Mouse (Mus musculus): ENCODE measurements around the gene Ikbkg. TPM values are rescaled to one million over a fixed set of nuclear protein-coding genes. Genes with fewer than 3 reads are reported as not detected.
"Not testable (repeated sequence)": the region's sequence is repeated elsewhere in the genome, so short reads cannot be mapped to it uniquely, and the experiment has no call there.

Gene Ikbkg
- 10 to 100 TPM; 56.8 to 63.6 TPM for total RNA-seq (2021)
- long read RNA-seq, experiment 1, full-length matches to known transcripts = 22 of 35 reads
- long read RNA-seq, experiment 1, partial matches to known transcripts = 2 of 35 reads
- long read RNA-seq, experiment 1, other reads (novel, unspliced or antisense) = 11 of 35 reads
- long read RNA-seq, experiment 2, full-length matches to known transcripts = 35 of 51 reads
- long read RNA-seq, experiment 2, partial matches to known transcripts = 2 of 51 reads
- long read RNA-seq, experiment 2, other reads (novel, unspliced or antisense) = 14 of 51 reads

DNA sequence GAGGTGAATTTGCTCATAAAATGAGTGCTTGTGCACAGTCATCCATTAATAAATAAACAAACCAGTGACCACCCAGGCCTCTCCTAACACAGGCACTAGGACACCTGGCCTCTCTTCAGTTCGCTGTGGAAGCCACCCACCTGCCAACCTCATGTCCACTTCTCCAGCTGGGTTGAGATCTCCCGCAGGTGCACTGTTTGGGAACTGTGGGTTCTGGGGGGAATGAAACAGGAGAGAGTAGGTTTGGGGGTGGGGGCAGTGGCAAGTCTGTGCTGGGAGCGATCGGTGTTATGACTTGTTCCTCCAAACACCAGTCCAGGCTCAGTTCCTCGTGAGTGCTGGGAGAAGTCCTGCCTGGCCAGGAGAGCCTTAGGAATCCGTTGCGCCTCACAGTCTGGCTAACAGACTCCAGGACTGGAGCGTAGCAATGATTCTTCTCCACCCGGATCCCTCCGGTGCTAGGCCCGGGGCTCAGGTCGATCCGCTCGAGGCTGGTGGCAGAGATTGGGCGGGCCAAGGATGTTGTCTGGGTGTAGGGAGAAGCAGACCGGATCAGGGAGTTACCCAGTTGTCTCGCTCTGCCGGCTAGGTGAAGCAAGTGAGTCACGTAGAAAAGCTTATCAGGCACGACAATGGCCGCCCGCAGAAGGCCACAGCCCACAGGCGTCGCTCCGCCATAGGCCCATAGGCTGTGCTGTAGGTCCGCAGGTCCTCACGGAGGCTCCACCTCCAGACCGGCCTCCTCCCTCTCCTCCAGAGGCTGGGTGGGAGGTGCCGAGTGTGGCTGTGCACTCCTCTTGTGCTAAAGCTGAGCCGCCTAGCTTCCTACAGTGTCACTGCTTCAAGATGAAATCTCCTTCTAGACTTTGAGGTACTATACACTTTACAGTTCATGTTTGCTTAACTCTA, at the start of gene Ikbkg, which contains the start of gene Fam3a:
Gene Ikbkg (plus strand): TSS at position 756 of the 909 bp plus-strand sequence.
Gene Fam3a (minus strand): TSS at position 738 of the 909 bp plus-strand sequence.
- DNase-seq (ENCODE audit: low spot score in 2 of 2) = peak; percentile 60 to 65

DNA sequence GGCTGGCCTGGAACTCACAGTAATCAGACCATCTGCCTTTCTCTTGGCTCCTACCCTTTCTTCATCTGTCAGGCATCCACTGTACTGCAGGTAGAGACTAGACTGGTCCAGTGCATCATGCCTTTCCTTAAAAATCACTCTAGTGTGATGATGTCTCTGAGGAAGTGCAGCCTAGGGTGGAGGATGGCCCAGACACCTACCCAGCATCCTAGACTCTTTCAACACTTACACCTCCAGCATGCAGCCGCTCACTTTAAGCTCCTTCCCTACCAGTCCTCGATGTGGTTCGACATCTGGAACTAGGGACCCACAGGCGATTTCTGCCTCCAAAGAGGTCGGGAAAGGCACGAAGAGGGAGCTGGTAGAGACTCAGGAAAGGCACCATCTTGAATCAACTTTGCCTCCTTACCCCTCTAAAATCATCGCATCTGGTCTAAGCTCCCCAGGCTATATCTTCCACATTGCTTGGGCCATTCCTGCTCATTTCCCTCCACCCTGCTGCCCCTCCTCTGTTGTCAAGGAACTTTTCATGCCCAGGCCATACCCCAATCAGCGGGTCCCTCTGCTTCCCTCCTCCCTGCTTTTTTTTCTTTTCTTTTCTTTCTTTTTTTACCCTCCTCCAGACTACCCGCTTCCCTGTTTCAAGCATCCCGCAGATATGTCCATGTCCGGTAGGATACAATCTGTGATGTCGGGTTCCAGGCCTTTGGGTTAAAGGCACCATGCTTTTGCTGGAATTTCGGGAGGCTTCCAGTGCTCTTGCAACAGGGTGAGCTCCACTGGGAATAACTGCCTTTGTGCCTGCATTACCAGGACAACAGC, 40.2 kb upstream of the Ikbkg start:
- no peak for DNase-seq (ENCODE audit: low spot score in 2 of 2)

DNA sequence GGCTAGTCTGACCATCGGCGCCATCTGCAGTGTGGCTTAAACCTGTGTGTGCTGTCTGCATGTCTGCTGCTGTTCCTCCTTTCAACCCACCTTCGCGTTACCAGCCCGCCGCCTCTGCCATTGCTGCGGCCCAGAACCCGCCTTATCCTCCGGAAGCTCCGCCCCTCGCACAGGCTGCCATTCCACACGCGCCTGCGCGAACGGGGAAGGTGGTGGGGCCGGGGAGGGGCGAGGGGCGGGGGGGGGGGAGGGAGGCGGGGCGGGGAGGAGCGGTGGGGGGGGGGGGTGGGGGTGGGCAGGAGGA, 39.7 kb upstream of the Ikbkg start, which contains the start of gene Lage3:
Gene Lage3 (minus strand): TSS at position 152 of the 304 bp plus-strand sequence.
- DNase-seq (ENCODE audit: low spot score in 2 of 2) = peak; percentile 69 to 72

DNA sequence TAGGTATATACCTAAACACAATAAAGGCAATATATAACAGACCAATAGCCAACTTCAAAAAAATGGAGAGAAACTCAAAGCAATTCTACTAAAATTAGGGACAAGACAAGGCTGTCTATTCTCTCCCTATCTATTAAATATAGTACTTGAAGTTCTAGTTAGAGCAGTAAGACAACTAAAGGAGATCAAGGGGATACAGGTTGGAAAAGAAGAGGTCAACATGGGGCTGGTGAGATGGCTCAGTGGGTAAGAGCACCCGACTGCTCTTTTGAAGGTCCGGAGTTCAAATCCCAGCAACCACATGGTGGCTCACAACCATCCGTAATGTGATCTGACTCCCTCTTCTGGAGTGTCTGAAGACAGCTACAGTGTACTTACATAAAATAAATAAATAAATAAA, 36.0 kb upstream of the Ikbkg start:
- DNase-seq (ENCODE audit: low spot score in 2 of 2) = not testable (repeated sequence)

DNA sequence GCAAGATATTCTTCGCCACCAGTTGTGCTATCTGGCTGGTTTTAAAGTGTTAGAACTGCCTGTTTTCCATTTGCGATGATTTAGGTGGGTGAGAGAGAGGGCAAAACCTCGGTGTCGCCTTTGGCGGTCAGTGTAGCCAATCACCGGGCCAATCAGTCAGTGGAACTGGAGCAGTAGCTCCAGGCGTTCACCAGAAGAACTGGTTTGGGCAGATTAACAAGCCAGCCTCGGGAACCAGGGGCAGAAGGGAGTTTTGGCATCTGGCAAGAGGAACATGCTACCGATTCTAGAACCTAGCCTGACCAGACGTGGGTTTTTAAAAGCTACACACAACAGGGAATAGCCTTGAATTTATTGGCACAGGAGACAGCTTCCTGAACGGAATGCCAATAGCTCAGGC, 33.9 kb upstream of the Ikbkg start:
- DNase-seq (ENCODE audit: low spot score in 2 of 2) = no peak

DNA sequence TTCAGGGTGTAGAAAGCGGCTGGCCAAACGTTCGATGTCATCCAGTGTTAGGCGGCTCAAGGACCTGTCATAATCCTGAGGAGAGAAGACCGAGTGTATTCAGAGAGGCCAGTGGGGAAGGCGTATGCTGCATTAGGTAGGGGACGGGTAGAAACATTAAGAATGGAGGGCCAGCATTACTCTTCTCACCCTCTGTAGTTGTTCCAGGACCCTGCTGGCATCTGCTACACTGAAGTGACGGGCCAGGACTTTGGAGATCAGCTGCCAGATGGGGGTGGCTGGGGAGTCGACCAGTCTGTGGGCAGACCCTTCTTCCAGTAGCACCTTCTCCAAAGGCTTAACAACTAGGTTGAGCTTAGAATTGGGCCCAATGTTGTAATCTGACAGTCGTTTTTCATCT, 25.6 kb upstream of the Ikbkg start:
- no peak for DNase-seq (ENCODE audit: low spot score in 2 of 2)

DNA sequence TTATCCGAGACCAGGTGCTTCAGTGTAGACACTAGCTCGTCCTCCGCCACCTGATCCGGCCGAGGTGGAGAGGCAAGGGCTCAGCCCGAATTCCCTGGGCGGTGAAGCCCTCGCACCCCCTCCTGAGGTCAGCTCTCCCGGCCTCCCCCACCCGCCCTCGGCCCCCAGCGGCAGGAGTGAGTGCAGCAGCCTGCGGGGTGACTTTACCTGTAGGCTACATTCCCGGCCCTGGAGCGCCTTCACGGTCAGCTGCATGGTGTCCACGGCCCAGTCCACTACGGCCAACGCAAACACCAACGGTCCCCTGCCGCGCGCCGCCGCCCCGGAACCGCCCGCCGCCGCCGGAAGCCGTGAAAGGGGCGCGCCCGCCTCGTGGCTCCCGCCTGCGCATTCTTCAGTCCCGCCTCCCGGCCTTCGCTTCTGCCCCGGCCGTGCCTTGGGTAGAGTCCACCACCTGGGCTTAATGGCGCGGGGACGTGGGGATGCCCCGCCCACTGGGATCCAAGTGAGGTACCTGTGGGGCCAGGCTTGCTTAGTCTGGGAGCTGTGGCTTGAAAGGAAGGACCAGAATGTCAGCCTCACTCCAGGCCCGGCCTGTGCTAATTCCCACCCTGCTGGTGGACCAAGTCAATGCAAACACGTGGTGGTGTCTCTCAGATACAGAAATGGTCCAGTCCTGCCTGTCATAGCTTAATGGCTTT, 24.7 kb upstream of the Ikbkg start:
- peak; percentile 70 to 73 for DNase-seq (ENCODE audit: low spot score in 2 of 2)

DNA sequence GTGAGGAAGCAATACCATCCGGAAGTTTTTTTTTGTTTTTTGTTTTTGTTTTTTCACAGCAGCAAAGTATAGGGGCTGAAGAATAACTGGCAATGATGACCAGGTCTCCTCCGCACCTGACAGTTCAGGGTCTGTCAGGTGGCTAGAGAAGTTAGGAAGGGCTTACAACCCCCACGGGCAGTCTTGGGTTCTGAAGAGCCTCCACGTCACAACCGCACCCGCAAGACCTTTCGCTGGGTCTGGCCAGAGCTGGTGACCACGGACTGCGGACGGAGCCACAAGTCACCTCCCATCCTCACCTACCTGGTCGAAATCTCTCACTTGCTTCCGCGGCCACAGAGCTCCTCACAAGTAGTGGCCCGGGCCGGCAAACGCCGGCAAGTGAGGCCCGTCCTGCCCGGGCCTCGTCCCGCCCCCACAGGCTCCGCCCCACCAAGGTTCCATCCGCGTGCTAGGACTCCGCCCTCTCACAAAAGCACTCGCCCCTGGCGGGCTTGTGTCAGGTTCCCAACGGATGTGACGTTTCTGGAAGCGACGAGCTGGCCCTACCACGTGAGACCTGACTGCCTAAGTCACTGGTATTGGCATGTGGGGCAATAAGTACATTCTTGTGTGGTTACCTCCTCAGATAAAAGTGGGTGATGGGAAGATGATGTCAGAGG, 20.1 kb upstream of the Ikbkg start, which contains the start of the genes Ubl4a and Slc10a3:
Gene Ubl4a (minus strand): TSS at position 331 of the 662 bp plus-strand sequence.
Gene Slc10a3 (minus strand): TSS at position 462 of the 662 bp plus-strand sequence.
- DNase-seq (ENCODE audit: low spot score in 2 of 2) = peak; percentile 72 to 73

DNA sequence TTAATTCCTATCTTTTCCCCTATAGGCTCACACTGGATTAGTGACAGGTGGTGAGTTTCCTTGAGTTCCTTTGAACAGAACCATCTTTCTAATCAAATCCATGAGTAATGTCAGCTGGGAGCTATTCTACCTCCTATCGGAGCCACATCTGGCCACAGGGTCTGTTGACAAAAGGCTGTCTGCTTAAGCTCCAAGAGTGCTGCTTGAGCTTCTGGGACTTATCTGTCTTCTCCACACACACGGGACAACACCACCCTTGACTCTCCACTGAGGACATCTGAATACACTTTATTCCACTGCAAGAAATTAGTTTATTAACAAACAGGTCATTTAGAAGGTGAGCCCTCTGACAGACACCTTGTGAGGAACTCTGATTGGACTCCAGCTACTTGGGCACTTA, 8.6 kb upstream of the Ikbkg start:
- no peak for DNase-seq (ENCODE audit: low spot score in 2 of 2)

DNA sequence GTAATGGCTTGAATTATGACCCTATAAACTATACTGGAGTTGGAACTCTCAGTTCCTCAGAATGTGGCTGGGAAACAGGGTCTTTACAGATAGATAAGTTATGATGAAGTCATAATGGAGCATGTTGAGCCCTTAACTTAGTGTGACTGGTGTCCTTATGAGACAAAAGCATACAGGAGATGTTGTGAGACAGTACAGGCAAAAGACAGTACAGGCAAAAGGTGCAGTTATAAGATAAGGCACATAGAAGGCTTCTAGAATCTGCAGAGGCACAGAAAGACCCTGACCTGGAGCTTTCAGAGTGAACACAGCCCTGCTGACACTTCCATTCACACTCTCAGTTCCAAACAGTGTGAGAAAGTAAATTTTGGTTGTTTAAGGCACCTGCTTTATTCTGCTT, 4.9 kb upstream of the Ikbkg start:
- no peak for DNase-seq (ENCODE audit: low spot score in 2 of 2)

DNA sequence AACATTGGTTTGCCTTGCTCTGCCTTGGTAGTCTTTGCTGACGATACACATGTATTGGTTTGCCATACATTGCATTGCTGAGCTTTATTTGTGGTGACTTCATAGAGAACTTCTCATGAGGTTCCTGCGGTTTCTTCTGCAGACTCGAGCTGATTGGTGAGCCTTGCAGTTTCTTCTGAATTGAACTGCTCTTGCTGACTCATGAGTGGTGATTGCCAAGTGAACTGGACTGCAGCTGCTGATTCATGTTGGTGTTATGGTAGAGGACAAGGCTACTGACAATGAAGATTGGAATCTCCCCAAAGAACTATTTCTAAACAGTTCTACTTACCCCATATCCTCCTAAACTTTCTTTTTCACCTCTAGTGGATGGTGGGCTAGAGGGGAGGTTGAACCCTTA, 7.0 kb downstream of the Ikbkg start:
- DNase-seq (ENCODE audit: low spot score in 2 of 2) = no peak

DNA sequence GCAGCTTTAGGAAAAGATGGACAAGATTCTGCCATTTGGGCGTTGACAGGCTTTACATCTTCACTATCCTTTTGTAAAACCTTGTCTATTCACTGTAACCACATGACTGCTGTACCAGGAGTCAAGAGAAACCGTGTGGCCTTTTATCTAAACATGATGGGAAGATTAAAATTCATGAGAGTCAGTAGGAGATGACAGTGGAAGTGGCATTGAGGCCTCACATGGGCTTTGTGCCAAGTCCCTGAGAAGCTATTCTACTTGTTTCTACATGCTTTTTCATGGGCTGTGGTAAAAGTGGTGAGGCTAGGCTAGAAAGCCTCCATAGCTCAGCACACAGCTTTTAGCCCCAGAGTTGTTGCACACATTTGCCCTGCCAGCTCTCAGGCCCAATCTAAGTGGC, 15.2 kb downstream of the Ikbkg start:
- no peak for DNase-seq (ENCODE audit: low spot score in 2 of 2)

DNA sequence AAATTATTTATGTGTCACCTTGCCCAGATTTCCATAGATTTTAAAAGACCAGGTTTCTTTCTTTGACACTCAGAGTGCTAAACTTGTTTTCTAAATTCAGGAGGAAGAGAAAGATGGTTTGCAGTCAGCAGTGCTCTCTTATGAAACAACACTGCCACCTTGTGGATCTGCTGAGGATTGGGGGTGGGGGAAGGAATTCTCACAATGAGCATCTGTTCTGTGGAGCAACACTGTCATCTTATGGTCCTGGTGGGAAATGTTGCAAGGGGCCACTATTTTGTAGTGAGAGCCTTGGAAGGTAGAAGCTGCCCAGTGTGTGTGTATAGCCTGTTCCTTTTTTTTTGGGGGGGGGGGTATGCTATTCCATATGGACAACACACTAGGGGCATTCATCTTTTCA, 20.3 kb downstream of the Ikbkg start:
- peak in 1 of 2 experiments; percentile 39 for DNase-seq (ENCODE audit: low spot score in 2 of 2)

DNA sequence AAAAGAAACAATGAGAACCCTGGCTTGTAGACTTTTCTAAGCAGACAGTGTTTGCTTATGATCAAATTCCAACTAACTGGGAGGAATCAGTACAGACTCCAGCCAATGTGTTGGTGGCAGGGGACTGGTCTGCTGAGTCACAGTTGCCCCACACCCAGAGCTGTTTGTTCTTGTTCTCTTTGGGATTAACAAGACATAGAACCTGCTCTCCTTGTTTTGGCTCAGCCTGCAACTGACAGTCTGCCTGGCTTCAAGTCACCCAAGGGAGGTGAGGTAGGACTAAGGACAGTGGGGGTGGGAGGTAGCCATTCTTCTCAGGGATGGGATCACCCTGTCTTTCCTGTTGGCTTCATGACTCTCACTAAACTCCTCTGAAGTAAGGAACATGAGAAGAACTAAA, 31.4 kb downstream of the Ikbkg start:
- no peak for DNase-seq (ENCODE audit: low spot score in 2 of 2)

DNA sequence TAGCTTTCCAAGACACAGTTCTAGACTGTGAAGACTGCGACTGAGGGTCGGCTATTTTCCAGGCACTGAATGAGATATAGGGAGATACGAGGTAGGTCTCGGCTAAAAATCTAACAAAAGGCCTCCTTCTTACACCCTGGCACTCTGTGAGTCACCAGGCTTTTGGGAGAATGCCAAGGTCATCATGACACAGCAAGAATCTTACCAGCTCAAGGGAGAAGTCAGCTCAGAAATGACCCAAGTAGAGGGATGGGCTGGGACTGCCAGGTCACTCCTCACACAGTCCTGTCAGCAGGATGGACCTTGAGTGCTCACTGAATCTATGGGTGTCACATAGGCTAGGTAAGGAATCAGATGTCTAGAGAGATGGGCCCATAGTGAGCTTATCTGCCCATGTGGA, 32.1 kb downstream of the Ikbkg start:
- peak; percentile 39 to 64 for DNase-seq (ENCODE audit: low spot score in 2 of 2)

DNA sequence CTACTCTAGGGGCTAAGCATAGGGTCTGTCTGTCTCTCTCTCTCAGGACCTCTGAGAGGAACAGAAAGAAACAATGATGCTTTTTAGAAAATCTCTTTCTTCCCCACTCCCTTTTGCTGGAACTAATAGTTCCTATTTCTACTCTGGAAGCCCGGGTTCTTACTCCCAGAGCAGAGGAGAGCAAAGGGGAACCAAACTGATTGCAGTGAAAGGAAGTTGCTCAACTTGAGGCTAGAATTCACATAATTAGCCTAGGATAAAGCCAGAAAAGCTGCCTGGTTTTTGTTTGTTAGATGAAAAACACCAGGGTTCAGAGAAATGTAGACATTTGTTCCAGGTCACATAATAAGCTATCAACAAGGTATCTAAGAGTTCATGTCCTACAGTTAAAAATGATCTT, 33.2 kb downstream of the Ikbkg start:
- no peak for DNase-seq (ENCODE audit: low spot score in 2 of 2)

DNA sequence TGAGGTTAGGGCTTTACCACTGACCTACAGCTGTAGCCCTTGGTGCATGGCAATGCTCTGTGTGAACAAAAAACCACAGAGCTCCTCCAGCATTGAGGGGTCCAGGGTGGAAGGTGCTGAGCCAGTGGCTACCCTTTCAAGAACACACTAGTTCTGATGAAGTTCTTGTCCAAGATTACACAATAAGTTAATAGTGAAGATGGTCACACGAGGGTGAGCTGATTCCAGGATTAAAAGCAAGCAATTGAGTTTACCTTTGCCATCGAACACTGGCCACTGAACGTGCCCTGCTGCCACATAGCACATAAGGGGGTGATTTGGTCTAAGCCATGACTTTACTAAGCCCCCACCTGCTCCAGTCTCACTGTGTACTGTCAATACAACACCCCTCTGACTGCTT, 34.0 kb downstream of the Ikbkg start:
- DNase-seq (ENCODE audit: low spot score in 2 of 2) = no peak

DNA sequence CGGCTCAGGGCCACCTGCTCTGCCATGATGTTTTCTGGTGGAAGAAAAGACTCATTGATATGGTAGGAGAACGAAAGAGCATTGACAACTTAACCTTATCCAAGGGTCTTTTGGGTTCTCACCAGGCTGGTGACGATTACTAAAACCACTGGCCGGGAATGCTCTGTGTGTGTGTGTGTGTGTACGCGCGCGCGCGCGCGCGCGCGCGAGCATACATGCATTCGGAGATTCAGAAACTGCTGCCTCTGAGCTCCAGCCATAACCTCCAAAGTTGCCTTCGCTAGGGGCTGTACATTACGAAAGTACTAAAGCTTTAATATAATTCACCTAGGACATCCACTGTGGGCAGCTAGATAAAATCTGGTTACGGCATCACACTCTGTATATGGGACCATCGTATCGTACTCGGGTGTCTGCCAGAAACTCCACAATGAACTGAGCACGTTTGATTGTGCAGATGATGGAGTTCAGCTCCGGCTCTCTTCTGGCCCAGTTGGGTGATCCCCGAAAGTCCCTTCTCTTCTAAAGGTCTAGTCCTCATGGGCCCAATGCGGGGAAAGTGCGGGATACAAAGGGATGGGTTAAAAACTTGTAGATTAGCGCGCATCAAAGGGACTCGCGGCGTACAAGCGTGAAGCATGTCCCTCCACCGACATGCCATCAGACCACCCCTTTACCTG, 35.2 kb downstream of the Ikbkg start:
- no peak for DNase-seq (ENCODE audit: low spot score in 2 of 2)

DNA sequence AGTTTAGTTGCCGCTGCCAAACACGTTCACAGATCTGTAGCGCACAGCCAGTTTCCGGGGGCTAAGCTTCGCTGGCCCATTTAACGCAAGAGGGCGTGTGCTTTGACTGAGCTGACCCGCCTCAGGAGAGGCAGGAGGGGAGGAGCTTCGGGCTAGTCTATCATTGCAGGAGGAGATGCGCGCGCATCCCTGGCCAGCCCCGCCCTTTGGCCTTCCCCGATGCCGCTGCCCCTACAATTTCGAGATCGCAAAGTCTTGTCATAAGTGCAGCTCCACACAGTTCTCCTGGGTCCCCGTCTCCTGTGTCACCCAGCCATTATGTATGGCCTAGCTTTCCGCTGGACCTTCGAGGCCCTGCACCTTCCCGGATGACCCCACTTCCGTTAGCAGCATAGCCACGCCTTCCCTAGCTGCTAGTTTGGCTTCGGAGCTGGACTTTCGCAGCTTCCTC, 35.8 kb downstream of the Ikbkg start, which contains the start of gene G6pdx:
Gene G6pdx (minus strand): TSS at position 369 of the 451 bp plus-strand sequence.
- DNase-seq (ENCODE audit: low spot score in 2 of 2) = peak; percentile 80
